Mouse (Mus musculus) gastrocnemius, postnatal 36 days (tissue): ENCODE results near the gene Ankrd13a. TPM values are rescaled to one million over a fixed set of nuclear protein-coding genes. Genes with fewer than 3 reads are reported as not detected.
A peak's percentile ranks its signal among the peaks of the same experiment; 100 is the strongest.

Source experiments
- DNase-seq, 2 experiments: peaks; one replicate each; pipeline ENCODE4 v3.0.0; 2022
- intact Hi-C: fragments of 180-260 bp; cut with DNase I; formaldehyde crosslinking; loops from one replicate; pipeline ENCODE4 v1.15.1; 2025
- total RNA-seq, 2 experiments: library from RNA; stranded (reverse); gene quantifications; 2 replicates each; pipeline ENCODE4 v1.2.3; 2021

Gene Ankrd13a
- total RNA-seq, 2 experiments from 2014 or later: 18.8 to 21.4 TPM

- intact Hi-C loops: no loop called here
- no peak for DNase-seq
These were observed 12.5 kb upstream of the Ankrd13a start for GRCm38 (mm10) chr5:114761980-114762379.

DNA sequence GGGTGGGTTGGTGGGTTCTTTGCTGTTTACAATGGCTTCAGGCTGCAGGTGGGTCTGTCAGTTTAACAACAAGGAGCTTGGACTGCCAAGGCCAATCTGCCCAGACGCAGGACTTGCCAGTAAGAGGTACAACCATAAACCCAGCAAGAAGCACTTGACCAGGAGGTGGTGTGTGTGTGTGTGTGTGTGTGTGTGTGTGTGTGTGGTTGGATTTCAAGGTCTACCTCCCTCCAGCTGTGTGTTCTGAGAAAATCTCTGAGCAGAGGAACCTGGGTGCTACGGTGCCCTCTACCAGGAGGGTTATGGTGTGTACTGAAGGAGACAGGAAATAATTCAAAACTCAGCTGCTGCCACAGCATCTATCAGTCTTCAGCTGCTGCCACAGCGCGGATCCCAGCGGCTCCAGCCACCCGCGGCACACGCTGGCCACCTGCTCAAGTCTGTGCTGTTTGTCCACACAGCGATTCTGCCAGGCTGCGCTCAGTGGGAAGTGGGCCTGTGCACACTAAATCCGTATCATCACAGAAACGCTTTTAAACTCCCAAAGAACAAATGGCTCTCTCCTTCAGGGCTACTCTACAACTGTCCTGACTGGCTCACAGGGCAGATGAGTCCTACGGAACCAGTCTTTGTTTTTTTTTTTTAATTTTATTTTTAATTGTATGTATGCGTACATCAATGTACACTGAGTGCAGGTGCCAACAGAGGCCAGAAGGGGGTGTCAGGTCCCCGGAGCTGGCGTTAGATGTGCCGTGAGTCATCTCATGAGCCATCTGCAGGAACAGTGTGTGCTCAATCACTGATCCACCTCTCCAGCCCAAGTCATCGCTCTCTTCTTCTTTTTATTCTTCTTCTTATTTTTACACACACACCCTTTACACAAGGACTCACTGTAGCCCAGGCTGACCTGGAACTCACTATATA is 9.4 kb upstream of the Ankrd13a start:
- no peak for DNase-seq
- intact Hi-C loops: no loop called here

- intact Hi-C loops: no loop called here
These were observed 7.8 kb upstream of the Ankrd13a start for GRCm38 (mm10) chr5:114766686-114767085.

DNA sequence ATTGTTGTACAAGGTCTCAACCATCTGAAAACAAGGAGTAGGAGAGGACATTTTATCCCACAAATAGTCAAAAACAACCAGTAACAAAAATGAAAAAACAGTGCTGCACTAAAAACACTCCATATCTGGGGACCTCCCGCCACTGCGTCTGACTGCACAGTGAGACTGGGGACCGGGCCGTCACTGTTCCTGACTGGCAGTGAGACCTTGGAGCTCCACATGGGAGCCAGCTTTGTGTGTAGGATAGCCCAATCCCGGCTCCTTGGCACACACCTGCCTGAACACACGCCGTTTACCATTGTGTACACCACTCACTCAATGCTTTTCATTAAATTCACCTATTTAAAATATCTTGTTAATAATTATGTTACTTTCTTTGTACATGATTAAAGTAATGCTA is 7.3 kb upstream of the Ankrd13a start:
- no peak for DNase-seq
- intact Hi-C loops: no loop called here

More at GRCm38 (mm10) chr5:114766686-114767085, 7.8 kb upstream of the Ankrd13a start:
- DNase-seq: no peak

DNA sequence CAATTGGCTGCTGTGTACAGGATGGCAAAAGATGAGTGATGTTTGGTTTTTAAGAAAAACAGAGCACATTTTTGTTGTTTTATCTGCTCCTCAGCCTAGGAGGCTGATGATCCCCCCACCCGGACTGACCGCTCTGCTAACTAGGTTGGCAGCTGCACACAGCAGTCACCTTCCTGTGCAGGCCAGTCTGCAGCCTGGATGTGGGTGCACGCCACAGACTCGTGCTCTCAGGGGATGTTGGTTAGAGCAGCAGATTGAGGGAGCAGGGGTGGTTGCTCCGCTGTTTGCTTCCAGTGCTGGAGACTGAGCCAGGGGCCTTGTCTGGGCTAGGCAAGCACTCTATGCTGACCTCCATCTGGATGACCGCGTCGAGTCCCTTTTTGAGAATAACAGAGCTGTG is 4.7 kb upstream of the Ankrd13a start:
- intact Hi-C loops: no loop called here
- DNase-seq: no peak

- intact Hi-C loops: no loop called here
- no peak for DNase-seq
These were observed 2.7 kb upstream of the Ankrd13a start for GRCm38 (mm10) chr5:114771796-114772195.

GRCm38 (mm10) chr5:114772456-114773203 is 1.8 kb upstream of the Ankrd13a start:
- intact Hi-C loops: no loop called here
- DNase-seq: no peak

DNA sequence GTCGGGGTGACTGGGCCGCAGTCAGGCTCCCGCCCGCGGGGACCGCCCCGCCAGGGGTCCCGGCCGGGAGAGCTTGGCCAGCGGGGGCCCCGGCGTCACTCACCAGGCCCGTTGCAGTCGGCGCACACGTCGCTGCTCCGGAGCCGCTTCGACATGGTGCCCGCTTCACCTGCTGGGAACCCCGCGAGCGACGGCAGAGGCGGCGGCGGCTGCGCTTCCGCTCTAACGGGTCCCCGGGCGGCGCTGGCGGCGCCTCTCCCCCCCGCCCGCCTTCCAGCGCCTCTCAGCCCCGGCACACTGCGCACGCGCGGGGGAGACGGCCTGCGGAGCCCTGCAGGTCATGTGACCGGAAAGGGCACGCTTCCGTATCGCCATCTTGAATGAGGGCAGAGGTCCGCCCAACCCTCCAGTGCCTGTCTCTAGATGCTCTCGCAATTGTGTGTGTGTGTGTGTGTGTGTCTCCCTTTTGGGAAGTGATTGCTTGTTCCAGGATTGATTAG is 1.2 kb upstream of the Ankrd13a start:
- DNase-seq: peak; percentile 92 to 97

GRCm38 (mm10) chr5:114773780-114774179 is 697 bp upstream of the Ankrd13a start:
- intact Hi-C loops: no loop called here

More for the DNA sequence above, 1.2 kb upstream of the Ankrd13a start:
- intact Hi-C loops: no loop called here

DNA sequence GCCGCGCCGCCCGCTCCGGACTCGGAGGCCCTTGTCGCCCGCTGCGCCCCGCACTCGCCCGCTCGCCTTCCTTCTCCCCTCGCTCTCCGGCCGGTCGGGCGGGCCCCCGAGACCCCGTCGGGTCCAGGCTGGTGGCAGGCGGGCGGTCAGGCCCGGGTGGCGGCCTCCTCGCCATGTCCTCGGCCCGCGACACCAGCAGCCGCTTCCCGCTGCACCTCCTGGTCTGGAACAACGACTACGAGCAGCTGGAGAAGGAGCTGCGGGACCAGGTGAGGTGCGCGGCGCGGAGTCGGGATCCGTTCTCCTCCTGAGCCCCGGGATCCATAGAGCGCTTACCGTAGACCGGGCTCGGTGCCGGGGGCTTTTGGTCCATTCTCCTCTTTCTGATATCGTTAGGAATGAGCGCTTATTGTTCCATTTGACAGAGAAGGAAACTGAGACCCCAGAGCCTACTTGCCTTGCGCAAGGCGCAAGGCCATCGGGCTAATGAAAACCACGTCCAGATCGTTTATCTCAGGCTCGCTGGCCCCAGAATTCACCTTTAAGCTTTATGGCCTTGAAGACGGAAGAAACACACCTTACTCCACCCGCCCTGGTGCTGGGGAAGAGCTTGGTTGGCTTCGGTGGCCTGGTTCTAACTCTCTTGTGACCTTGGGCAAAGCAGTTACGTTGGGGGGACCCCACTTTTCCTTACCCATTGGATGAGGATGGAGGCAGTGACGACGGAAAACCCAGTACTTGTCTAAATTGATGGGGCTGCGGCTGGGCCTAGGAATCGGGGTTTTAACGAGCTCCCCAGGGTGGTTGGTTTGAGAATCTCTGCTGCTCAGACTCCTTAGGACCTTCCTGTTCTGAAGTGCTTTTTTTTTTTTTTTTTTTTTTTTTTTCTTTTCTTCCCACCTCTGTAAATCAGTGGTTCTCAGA is 841 bp downstream of the Ankrd13a start, which contains the start of gene Git2:
TSS of gene Git2 (minus strand) at position 462 of the 924 bp plus-strand sequence.
- no peak for DNase-seq
- intact Hi-C loops: no loop called here

More at GRCm38 (mm10) chr5:114773780-114774179, 697 bp upstream of the Ankrd13a start:
- no peak for DNase-seq

GRCm38 (mm10) chr5:114776174-114776573 is 1.7 kb downstream of the Ankrd13a start:
- intact Hi-C loops: no loop called here
- no peak for DNase-seq

- intact Hi-C loops: no loop called here
- no peak for DNase-seq
These were observed 5.5 kb downstream of the Ankrd13a start for GRCm38 (mm10) chr5:114779956-114780489.

- intact Hi-C loops: no loop called here
- DNase-seq: no peak
These were observed 6.4 kb downstream of the Ankrd13a start for GRCm38 (mm10) chr5:114780912-114781311.

DNA sequence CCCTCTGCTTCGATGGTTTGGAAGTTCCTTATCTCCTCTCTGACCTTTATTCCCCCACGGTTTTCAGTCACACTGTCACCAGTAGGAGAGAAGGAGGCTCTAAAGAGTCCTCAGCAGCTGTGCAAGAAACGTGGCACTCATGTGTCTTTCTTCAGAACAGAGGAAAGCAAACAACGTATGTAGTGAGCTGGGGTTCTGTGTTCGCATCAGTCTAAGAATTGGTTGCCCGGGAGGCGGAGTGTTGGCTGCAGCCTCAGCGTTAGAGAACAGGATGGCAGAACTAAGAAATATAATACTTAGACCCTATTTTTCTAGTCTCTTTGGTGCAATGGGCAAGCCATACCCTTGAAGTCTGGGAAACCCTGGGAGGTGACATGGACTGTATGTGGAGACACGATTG is 8.5 kb downstream of the Ankrd13a start:
- DNase-seq: no peak
- intact Hi-C loops: no loop called here

DNA sequence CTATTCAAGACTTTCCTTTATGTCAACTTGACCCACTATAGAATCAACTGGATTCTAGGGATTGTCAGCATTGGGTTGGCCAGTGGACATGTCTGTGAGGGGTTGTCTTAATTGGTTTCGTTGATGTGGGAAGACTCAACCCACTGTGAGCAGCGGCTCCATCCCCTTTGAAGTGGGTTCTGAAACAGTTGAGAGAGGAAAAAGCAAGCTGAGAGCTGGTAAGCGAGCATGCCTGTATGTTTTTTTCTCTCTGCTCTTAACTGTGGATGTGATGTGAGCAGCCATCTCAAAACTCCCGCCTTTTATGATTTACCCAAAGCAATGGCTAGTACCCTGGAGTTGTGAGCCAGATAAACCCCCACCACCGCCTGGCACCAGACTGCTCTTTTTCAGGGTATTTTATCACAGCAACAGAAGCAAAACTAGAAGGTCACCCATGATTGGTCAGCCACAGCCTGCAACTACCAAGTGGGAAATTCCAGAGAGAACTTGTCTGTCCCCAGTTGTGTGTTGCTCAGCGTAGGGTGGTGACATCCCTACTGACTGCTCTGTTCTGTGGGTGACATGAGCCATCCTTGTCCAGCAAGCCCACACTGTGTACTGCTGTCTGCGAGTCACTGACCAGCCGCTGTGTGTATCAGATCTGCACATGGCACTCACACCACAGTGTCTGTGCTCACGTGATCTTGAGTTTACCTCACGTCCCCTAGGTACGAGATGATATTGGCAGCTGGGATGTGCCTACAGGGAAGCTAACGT is 9.1 kb downstream of the Ankrd13a start:
- intact Hi-C loops: no loop called here
- no peak for DNase-seq

DNA sequence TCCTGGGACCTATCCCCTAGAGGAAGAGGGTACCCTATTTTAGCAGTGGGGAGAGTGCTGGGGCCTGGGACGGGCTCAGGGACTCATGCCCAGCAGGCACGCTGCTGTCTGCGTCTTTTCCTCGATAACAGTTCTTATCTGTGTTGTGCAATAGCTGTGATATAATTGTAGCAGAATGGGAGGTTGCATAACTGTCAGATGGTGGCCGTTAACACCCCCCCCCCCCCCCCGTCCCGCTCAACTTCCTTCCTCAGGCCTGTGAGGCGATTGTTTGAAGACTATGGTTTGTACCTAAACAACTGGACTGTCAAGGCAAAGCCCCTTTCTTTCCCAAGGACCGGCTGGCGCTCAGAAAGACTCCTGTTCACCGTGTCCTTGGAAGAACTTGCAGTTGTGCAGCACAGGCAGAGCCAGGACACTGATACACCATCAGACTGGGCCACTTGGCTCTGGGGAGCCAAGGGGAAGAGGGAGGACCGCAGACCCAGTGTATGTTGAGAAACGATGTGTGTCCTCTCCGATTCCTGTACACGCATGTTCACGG is 10.2 kb downstream of the Ankrd13a start:
- DNase-seq: peak in 1 of 2 experiments; percentile 32
- intact Hi-C loops: no loop called here

GRCm38 (mm10) chr5:114785196-114785595 is 10.7 kb downstream of the Ankrd13a start:
- intact Hi-C loops: no loop called here
- DNase-seq: no peak

- intact Hi-C loops: no loop called here
- DNase-seq: no peak
These were observed 18.8 kb downstream of the Ankrd13a start for GRCm38 (mm10) chr5:114793317-114793716.

- intact Hi-C loops: no loop called here
- DNase-seq: no peak
These were observed 20.1 kb downstream of the Ankrd13a start for GRCm38 (mm10) chr5:114794609-114795008.
